Mouse (Mus musculus): ENCODE results near the gene Plk5. TPM values are rescaled to one million over a fixed set of nuclear protein-coding genes. Genes with fewer than 3 reads are reported as not detected.
A peak's percentile ranks its signal among the peaks of the same experiment; 100 is the strongest.

Plk5 gene
- polyA plus RNA-seq, 2 experiments = 0.48 to 1.9 TPM

DNA sequence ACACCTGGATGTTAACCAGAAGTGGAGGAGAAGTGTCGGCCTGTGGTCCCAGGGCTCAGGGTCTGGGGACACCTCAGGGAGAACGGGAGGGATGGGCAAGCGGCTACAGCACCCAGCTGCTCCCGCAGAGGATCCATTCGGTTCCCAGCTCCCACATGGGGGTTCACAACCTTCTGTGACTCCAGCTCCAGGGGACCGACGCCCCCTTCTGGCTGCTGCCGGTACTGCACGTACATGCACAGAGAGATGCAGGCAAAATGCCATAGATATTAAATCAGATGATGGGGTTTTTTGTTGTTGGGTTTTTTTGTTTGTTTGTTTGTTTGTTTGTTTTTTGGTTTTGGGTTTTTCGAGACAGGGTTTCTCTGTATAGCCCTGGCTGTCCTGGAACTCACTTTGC, 21.5 kb downstream of the Plk5 start:
- H3K4me3 ChIP-seq (replicated peaks; ENCODE audit: low read length) = no peak overlapping the region
- H3K4me2 ChIP-seq (replicated peaks; ENCODE audit: low read depth, low read length, severe bottlenecking) = no peak overlapping the region
- ATAC-seq (ENCODE audit: low FRiP score, low read depth) = no peak
- peaks cover 36% of the 10 kb centered on the region for H3K36me3 ChIP-seq (ENCODE audit: control insufficient read depth, insufficient read depth, low read length)
- H3K27ac ChIP-seq (replicated peaks; ENCODE audit: low read depth, low read length) = no peak overlapping the region
- 49% methylated on average over 10 of the region's 10 CpGs for WGBS
- no peak for TF ChIP-seq POLR2A (IDR thresholded peaks at IDR 0.05; ENCODE audit: borderline replicate concordance, extremely low read depth, insufficient read depth, insufficient read length)
- H3K27me3 ChIP-seq (ENCODE audit: control insufficient read depth, insufficient read depth, low read length) = no peaks in the 10 kb centered on the region
- no peaks in the 10 kb centered on the region for H3K4me1 ChIP-seq (ENCODE audit: control insufficient read depth, insufficient read depth, low read length)
- H3K9ac ChIP-seq (ENCODE audit: low read depth, low read length, severe bottlenecking) = no peak overlapping the region
- DNase-seq (ENCODE audit: low spot score) = no peak
- H3K9me3 ChIP-seq (ENCODE audit: control insufficient read depth, low read length) = no peaks in the 10 kb centered on the region

DNA sequence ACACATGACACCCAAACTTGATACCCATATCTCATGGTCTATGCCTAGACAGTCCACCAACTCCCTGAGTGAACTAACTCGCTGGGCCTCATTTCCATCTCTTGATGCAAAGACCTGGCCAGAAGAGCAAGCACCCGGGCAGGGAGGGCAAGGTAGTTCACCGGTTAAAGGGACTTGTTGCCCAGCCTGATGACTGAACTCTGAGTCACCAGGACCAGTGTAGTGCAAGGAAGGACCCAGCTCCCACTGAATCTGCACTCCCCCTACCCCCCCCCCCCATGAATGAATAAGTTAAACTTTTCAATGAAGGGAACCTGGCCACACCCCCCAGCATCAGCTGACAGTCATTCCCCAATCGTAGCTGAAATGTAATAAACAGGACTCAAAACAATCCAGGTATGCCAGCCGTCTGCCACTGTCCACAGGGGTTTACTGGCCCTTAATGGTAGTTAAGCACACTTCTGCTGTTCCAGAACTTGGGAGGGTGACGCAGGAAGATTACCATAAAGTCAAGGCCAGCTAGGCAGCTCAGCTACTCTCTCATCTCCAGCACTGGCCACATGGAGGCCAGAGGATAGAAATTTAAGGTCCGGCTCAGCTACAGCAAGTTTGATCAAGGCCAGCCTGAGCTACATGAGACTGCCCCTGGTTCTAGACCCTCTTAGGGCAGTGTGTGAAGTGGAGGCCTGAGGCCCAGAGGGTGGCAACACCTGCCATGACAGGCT, 26.5 kb downstream of the Plk5 start:
- Histone ChIP-seq H3K27ac (replicated peaks; ENCODE audit: low read depth, low read length) (no peak overlapping the region), H3K9me3 (ENCODE audit: control insufficient read depth, low read length) (no peaks in the 10 kb centered on the region), H3K9ac (ENCODE audit: low read depth, low read length, severe bottlenecking) (no peak overlapping the region), H3K4me2 (replicated peaks; ENCODE audit: low read depth, low read length, severe bottlenecking) (no peak overlapping the region), H3K4me3 (replicated peaks; ENCODE audit: low read length) (no peak overlapping the region), H3K27me3 (ENCODE audit: control insufficient read depth, insufficient read depth, low read length) (no peaks in the 10 kb centered on the region), H3K36me3 (ENCODE audit: control insufficient read depth, insufficient read depth, low read length) (peaks cover 55% of the 10 kb centered on the region), H3K4me1 (ENCODE audit: control insufficient read depth, insufficient read depth, low read length) (peaks cover 14% of the 10 kb centered on the region)
- no peak for TF ChIP-seq POLR2A (IDR thresholded peaks at IDR 0.05; ENCODE audit: borderline replicate concordance, extremely low read depth, insufficient read depth, insufficient read length)
- ATAC-seq (ENCODE audit: low FRiP score, low read depth) (no peak), DNase-seq (ENCODE audit: low spot score) (no peak)
- 74% methylated on average over 7 of the region's 7 CpGs for WGBS

DNA sequence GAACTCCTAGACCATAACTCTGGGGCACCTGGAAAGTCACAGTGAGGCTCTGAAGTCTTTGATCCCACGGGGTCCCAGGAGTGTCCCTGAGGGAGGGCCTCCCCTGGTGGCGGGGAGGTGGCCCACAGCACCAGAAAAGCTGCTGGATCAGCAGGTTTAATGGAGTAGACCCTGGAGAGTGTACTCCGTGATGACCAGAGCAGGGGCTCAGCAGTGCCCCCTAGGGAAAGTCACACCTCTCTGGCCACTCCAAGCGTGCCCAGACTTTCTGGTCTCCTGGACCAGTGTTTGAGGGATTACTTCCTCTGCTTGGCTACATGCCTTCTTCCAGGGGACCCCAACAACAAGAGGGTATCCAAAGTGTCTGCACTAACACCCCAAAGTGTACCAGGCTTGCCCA, 27.2 kb downstream of the Plk5 start:
- H3K4me3 ChIP-seq (replicated peaks; ENCODE audit: low read length) = no peak overlapping the region
- no peaks in the 10 kb centered on the region for H3K27me3 ChIP-seq (ENCODE audit: control insufficient read depth, insufficient read depth, low read length)
- H3K27ac ChIP-seq (replicated peaks; ENCODE audit: low read depth, low read length) = no peak overlapping the region
- peaks cover 55% of the 10 kb centered on the region for H3K36me3 ChIP-seq (ENCODE audit: control insufficient read depth, insufficient read depth, low read length)
- ATAC-seq (ENCODE audit: low FRiP score, low read depth) (no peak), DNase-seq (ENCODE audit: low spot score) (no peak)
- peaks cover 20% of the 10 kb centered on the region for H3K4me1 ChIP-seq (ENCODE audit: control insufficient read depth, insufficient read depth, low read length)
- no peak for TF ChIP-seq POLR2A (IDR thresholded peaks at IDR 0.05; ENCODE audit: borderline replicate concordance, extremely low read depth, insufficient read depth, insufficient read length)
- 56% methylated on average over 4 of the region's 4 CpGs for WGBS
- no peaks in the 10 kb centered on the region for H3K9me3 ChIP-seq (ENCODE audit: control insufficient read depth, low read length)
- H3K4me2 ChIP-seq (replicated peaks; ENCODE audit: low read depth, low read length, severe bottlenecking) = no peak overlapping the region; the same call in 1 of the 2 replicates
- peak overlapping the region; percentile 25; the same call in 1 of the 2 replicates for H3K9ac ChIP-seq (ENCODE audit: low read depth, low read length, severe bottlenecking)

DNA sequence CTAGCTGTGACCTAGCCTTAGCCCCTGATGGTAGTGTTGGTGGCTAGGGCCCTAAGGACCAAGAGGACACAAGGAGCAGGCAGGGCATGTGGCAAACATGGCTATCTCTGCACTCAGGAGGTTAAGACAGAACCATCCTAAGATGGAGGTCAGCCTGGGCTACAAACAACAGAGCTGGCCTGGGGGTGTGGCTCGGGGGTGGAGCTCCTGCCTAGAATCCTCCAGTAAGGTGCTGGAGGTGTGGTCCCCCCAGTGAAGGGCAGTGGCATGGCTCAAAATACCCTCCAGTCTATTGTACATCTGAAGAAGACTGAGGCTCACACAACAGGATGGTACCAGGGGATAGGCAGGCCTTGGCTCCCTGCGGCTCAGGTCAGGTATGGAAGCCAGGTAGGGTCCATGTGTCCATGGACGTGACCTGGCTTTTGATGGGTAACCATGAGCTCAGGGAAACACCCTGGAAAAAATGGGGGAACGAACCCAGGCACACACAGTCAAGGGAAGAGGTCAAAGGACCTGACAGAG, 27.9 kb downstream of the Plk5 start:
- Histone ChIP-seq H3K9me3 (ENCODE audit: control insufficient read depth, low read length) (no peaks in the 10 kb centered on the region), H3K27me3 (ENCODE audit: control insufficient read depth, insufficient read depth, low read length) (no peaks in the 10 kb centered on the region), H3K4me3 (replicated peaks; ENCODE audit: low read length) (peak overlapping the region; percentile 87; the same call in 1 of the 2 replicates), H3K4me2 (replicated peaks; ENCODE audit: low read depth, low read length, severe bottlenecking) (peak overlapping the region; percentile 90), H3K9ac (ENCODE audit: low read depth, low read length, severe bottlenecking) (no peak overlapping the region), H3K27ac (replicated peaks; ENCODE audit: low read depth, low read length) (no peak overlapping the region), H3K36me3 (ENCODE audit: control insufficient read depth, insufficient read depth, low read length) (peaks cover 53% of the 10 kb centered on the region), H3K4me1 (ENCODE audit: control insufficient read depth, insufficient read depth, low read length) (peaks cover 23% of the 10 kb centered on the region)
- 81% methylated on average over 4 of the region's 4 CpGs for WGBS
- TF ChIP-seq POLR2A (IDR thresholded peaks at IDR 0.05; ENCODE audit: borderline replicate concordance, extremely low read depth, insufficient read depth, insufficient read length) = no peak
- ATAC-seq (ENCODE audit: low FRiP score, low read depth) = no peak
- no peak for DNase-seq (ENCODE audit: low spot score)

DNA sequence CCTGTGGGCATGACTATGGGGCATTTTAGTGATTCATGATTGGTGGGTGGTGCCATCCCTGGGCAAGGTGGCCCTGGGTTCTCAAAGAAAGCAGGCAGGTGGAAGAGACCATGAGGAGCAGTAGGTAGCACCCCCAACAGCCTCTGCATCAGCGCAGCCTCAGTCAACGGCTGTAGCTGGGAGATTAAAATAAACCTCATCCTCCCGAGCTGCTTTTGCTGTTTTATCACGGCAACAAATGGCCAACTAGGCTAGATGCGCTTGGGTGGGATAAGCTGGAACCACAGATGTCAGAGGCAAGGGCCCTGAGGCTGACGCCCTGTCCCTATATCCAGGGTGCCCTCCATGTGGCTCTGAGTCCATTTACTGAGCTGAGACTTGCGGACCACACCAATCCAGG, 28.4 kb downstream of the Plk5 start:
- TF ChIP-seq POLR2A (IDR thresholded peaks at IDR 0.05; ENCODE audit: borderline replicate concordance, extremely low read depth, insufficient read depth, insufficient read length) = no peak
- WGBS = 75% methylated on average over 7 of the region's 7 CpGs
- Histone ChIP-seq H3K36me3 (ENCODE audit: control insufficient read depth, insufficient read depth, low read length) (peaks cover 47% of the 10 kb centered on the region), H3K27me3 (ENCODE audit: control insufficient read depth, insufficient read depth, low read length) (no peaks in the 10 kb centered on the region), H3K9ac (ENCODE audit: low read depth, low read length, severe bottlenecking) (peak overlapping the region; percentile 89; the same call in 1 of the 2 replicates), H3K4me3 (replicated peaks; ENCODE audit: low read length) (peak overlapping the region; percentile 87), H3K27ac (replicated peaks; ENCODE audit: low read depth, low read length) (no peak overlapping the region), H3K4me2 (replicated peaks; ENCODE audit: low read depth, low read length, severe bottlenecking) (peak overlapping the region; percentile 90), H3K4me1 (ENCODE audit: control insufficient read depth, insufficient read depth, low read length) (peaks cover 23% of the 10 kb centered on the region), H3K9me3 (ENCODE audit: control insufficient read depth, low read length) (no peaks in the 10 kb centered on the region)
- ATAC-seq (ENCODE audit: low FRiP score, low read depth) (no peak), DNase-seq (ENCODE audit: low spot score) (no peak)
